Mouse (Mus musculus) MEL (cell line): ENCODE measurements at regions not wholly inside any gene's neighbourhood (a gene's known extent, or its start where the extent isn't known, plus 50 kb on each side); places are given as distances from the start of the nearest gene placed in this dataset.

Experiments used
- DNase-seq: peaks from one replicate; pipeline ENCODE4 v3.0.0; 2011; ENCODE audit warnings: low read depth, low spot score
- H3K27ac ChIP-seq: 2 replicates; pipeline ENCODE4 v1.5.1; 2012; ENCODE audit warnings: low read depth, mild to moderate bottlenecking, control low read depth, low read length, moderate library complexity; ENCODE audit not compliant: control insufficient read depth
- H3K27me3 ChIP-seq, 2 experiments: fragments of 150-350 bp in 1 of 2; sonication (generic) in 1 of 2; 2 replicates each; pipeline ENCODE4 v1.6.1; 2012; ENCODE audit warnings: low read length in 2 of 2, mild to moderate bottlenecking in 2 of 2, improper control_type of control experiment in 1 of 2, moderate library complexity in 1 of 2; ENCODE audit not compliant: insufficient read depth in 2 of 2, control insufficient read depth in 1 of 2
- H3K36me3 ChIP-seq, 2 experiments: 2 replicates each; pipeline ENCODE4 v1.6.1; 2012 to 2014; ENCODE audit warnings: low read length in 2 of 2, improper control_type of control experiment in 1 of 2, inconsistent platforms in 1 of 2, mild to moderate bottlenecking in 1 of 2; ENCODE audit not compliant: insufficient read depth in 2 of 2, control insufficient read depth in 1 of 2
- H3K4me1 ChIP-seq, 2 experiments: fragments of 150-350 bp in 1 of 2; sonication (generic) in 1 of 2; 2 replicates each; pipeline ENCODE4 v1.6.1; 2012; ENCODE audit warnings: low read length in 2 of 2, improper control_type of control experiment in 1 of 2, mild to moderate bottlenecking in 1 of 2; ENCODE audit not compliant: insufficient read depth in 2 of 2, control insufficient read depth in 1 of 2
- H3K4me3 ChIP-seq, 2 experiments: fragments of 150-350 bp in 1 of 2; sonication (generic) in 1 of 2; 2 replicates each; pipeline ENCODE4 v1.5.1; 2012; ENCODE audit warnings: low read depth in 2 of 2, low read length in 2 of 2, mild to moderate bottlenecking in 2 of 2, moderate library complexity in 2 of 2, control low read depth in 1 of 2, improper control_type of control experiment in 1 of 2; ENCODE audit not compliant: control insufficient read depth in 1 of 2, insufficient read depth in 1 of 2
- H3K79me2 ChIP-seq: 2 replicates; pipeline ENCODE4 v1.6.1; 2012; ENCODE audit warnings: mild to moderate bottlenecking, low read length, moderate library complexity; ENCODE audit not compliant: control insufficient read depth, poor library complexity, insufficient read depth
- H3K9ac ChIP-seq: 2 replicates; pipeline ENCODE4 v1.6.1; 2012; ENCODE audit warnings: low read depth, mild to moderate bottlenecking, control low read depth, low read length, moderate library complexity; ENCODE audit not compliant: control insufficient read depth, poor library complexity, severe bottlenecking
- H3K9me3 ChIP-seq: fragments of 150-350 bp; sonication (generic); replicated peaks from 2 replicates; pipeline ENCODE4 v1.6.1; 2012; ENCODE audit warnings: mild to moderate bottlenecking, low read length, improper control_type of control experiment, moderate library complexity; ENCODE audit not compliant: insufficient read depth
- CHD2 ChIP-seq: IDR thresholded peaks from 2 replicates; pipeline ENCODE4 v1.6.1; 2011; ENCODE audit warnings: low read length, improper control_type of control experiment
- CTCF ChIP-seq, 3 experiments: IDR thresholded peaks in 2 of 3; conservative IDR thresholded peaks in 1 of 3; 2 replicates each; pipeline ENCODE4 v1.5.1; 2011 to 2012; ENCODE audit warnings: low read length in 3 of 3, low read depth in 2 of 3, mild to moderate bottlenecking in 2 of 3, improper control_type of control experiment in 1 of 3, inconsistent platforms in 1 of 3, mixed read lengths in 1 of 3, moderate library complexity in 1 of 3; ENCODE audit not compliant: control insufficient read depth in 1 of 3, insufficient read depth in 1 of 3, poor library complexity in 1 of 3, severe bottlenecking in 1 of 3
- E2F4 ChIP-seq: IDR thresholded peaks from 2 replicates; pipeline ENCODE4 v1.6.1; 2011; ENCODE audit warnings: low read depth, low read length, improper control_type of control experiment, borderline replicate concordance
- EP300 ChIP-seq, 2 experiments: IDR thresholded peaks; 2 replicates each; pipeline ENCODE4 v1.6.1; 2011; ENCODE audit warnings: improper control_type of control experiment in 2 of 2, low read length in 2 of 2, low read depth in 1 of 2, mild to moderate bottlenecking in 1 of 2
- GATA1 ChIP-seq: IDR thresholded peaks from 2 replicates; pipeline ENCODE4 v1.6.1; 2011; ENCODE audit warnings: low read depth, low read length, improper control_type of control experiment
- HCFC1 ChIP-seq: IDR thresholded peaks from 2 replicates; pipeline ENCODE4 v1.6.1; 2012; ENCODE audit warnings: low read depth, mild to moderate bottlenecking, inconsistent platforms, low read length, improper control_type of control experiment, moderate library complexity
- MAFK ChIP-seq: IDR thresholded peaks from 2 replicates; pipeline ENCODE4 v1.6.1; 2011; ENCODE audit warnings: low read depth, mild to moderate bottlenecking, low read length, improper control_type of control experiment, borderline replicate concordance
- MYB ChIP-seq: IDR thresholded peaks from 2 replicates; pipeline ENCODE4 v1.6.1; 2011; ENCODE audit warnings: mild to moderate bottlenecking, low read depth, low read length, improper control_type of control experiment
- NELFE ChIP-seq: IDR thresholded peaks from 2 replicates; pipeline ENCODE4 v1.6.1; 2011; ENCODE audit warnings: low read depth, low read length, improper control_type of control experiment
- NRF1 ChIP-seq: IDR thresholded peaks from 2 replicates; pipeline ENCODE4 v1.6.1; 2014; ENCODE audit warnings: low read depth, mild to moderate bottlenecking, inconsistent platforms, low read length, improper control_type of control experiment, moderate library complexity; ENCODE audit not compliant: poor library complexity, insufficient read depth, severe bottlenecking
- POLR2AphosphoS2 ChIP-seq: IDR thresholded peaks from 2 replicates; pipeline ENCODE4 v1.6.1; 2011; ENCODE audit warnings: low read length, improper control_type of control experiment
- POLR2AphosphoS5 ChIP-seq: IDR thresholded peaks from 2 replicates; pipeline ENCODE4 v1.6.1; 2012; ENCODE audit warnings: low read depth, borderline replicate concordance, mild to moderate bottlenecking, inconsistent platforms, low read length, moderate library complexity, mixed read lengths
- RAD21 ChIP-seq: IDR thresholded peaks from 2 replicates; pipeline ENCODE4 v1.6.1; 2011; ENCODE audit warnings: mild to moderate bottlenecking, low read depth, low read length, improper control_type of control experiment
- SMC3 ChIP-seq: IDR thresholded peaks from 2 replicates; pipeline ENCODE4 v1.6.1; 2011; ENCODE audit warnings: low read depth, low read length, improper control_type of control experiment
- TBP ChIP-seq: IDR thresholded peaks from 2 replicates; pipeline ENCODE4 v1.8.0; 2011; ENCODE audit warnings: low read depth, low read length, improper control_type of control experiment
- TCF12 ChIP-seq: IDR thresholded peaks from 2 replicates; pipeline ENCODE4 v1.6.1; 2014; ENCODE audit warnings: low read depth, mild to moderate bottlenecking, inconsistent platforms, low read length, improper control_type of control experiment, moderate library complexity
- UBTF ChIP-seq: IDR thresholded peaks from 2 replicates; pipeline ENCODE4 v1.6.1; 2012; ENCODE audit warnings: low read depth, mild to moderate bottlenecking, inconsistent platforms, low read length, improper control_type of control experiment, moderate library complexity, borderline replicate concordance; ENCODE audit not compliant: insufficient read depth
- USF1 ChIP-seq: IDR thresholded peaks from 2 replicates; pipeline ENCODE4 v1.6.1; 2014; ENCODE audit warnings: low read depth, mild to moderate bottlenecking, inconsistent platforms, low read length, improper control_type of control experiment, moderate library complexity

- no peak for TF ChIP-seq E2F4
- no peak for TF ChIP-seq UBTF
- TF ChIP-seq TCF12, result no peak
- TF ChIP-seq MYB, result no peak
- no peak for TF ChIP-seq HCFC1
- no peak for TF ChIP-seq EP300 (IDR thresholded peaks at IDR 0.05; ENCODE audit: low read depth in 1 of 2, low read length in 2 of 2)
- H3K79me2 ChIP-seq, result no peaks in the 10 kb centered on the region
- H3K4me3 ChIP-seq, result no peak overlapping the region
- no peak overlapping the region for H3K9ac ChIP-seq
- H3K36me3 ChIP-seq, result no peaks in the 10 kb centered on the region
- no peak for DNase-seq
- H3K27me3 ChIP-seq, result no peaks in the 10 kb centered on the region
- H3K27ac ChIP-seq, result no peak overlapping the region
- H3K9me3 ChIP-seq, result no peaks in the 10 kb centered on the region
- H3K4me1 ChIP-seq, result no peaks in the 10 kb centered on the region
These were observed 172.8 kb upstream of the Cpne8 start for GRCm38 (mm10) chr15:90851991-90852390.

- no peaks in the 10 kb centered on the region for H3K79me2 ChIP-seq
- no peaks in the 10 kb centered on the region for H3K4me1 ChIP-seq
- H3K9ac ChIP-seq, result no peak overlapping the region
- H3K36me3 ChIP-seq, result no peaks in the 10 kb centered on the region
- no peak overlapping the region for H3K4me3 ChIP-seq
- TF ChIP-seq TBP (no peak), CTCF (IDR thresholded peaks at IDR 0.05 in 2 of 3, conservative IDR thresholded peaks at IDR 0.05 in 1 of 3; ENCODE audit: control insufficient read depth in 1 of 3, insufficient read depth in 1 of 3, low read depth in 2 of 3, low read length in 3 of 3, poor library complexity in 1 of 3, severe bottlenecking in 1 of 3) (peak in 1 of 3 experiments; percentile 11; a peak in 1 of 6 replicates), CHD2 (no peak), SMC3 (peak; percentile 21; the same call in 1 of the 2 replicates), RAD21 (peak; percentile 9; the same call in 1 of the 2 replicates), USF1 (no peak)
- H3K27me3 ChIP-seq, result no peaks in the 10 kb centered on the region
- no peak overlapping the region for H3K27ac ChIP-seq
- peak; percentile 2 for DNase-seq
- H3K9me3 ChIP-seq, result no peaks in the 10 kb centered on the region
These were observed 162.2 kb upstream of the Cpne8 start for GRCm38 (mm10) chr15:90841471-90841870.

DNA sequence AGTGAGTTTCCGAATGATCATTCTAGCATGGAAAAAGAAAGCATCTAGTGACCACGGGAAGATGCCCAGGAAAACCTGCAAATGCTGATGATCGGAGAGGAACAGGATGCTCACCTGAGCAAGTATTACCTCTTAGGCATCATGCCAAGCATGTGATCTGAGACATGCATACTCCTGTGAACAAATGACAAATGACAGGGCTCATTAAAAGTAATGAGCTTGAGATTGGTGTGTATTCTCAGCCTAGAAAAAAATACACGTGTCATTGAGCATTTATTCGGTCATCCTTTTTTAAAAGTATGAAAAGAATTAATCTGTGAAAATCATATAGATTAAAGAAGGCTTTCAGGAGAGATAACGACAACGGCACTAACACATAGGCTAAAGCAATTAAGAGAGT is 156.4 kb upstream of the Cpne8 start:
- no peak overlapping the region for H3K4me3 ChIP-seq
- H3K79me2 ChIP-seq, result no peaks in the 10 kb centered on the region
- no peaks in the 10 kb centered on the region for H3K27me3 ChIP-seq
- H3K9me3 ChIP-seq, result no peaks in the 10 kb centered on the region
- no peaks in the 10 kb centered on the region for H3K36me3 ChIP-seq
- H3K9ac ChIP-seq, result no peak overlapping the region
- TF ChIP-seq MAFK (no peak), POLR2AphosphoS2 (no peak), NELFE (no peak), GATA1 (no peak), HCFC1 (no peak), NRF1 (no peak), POLR2AphosphoS5 (no peak)
- no peak for DNase-seq
- no peak overlapping the region for H3K27ac ChIP-seq
- H3K4me1 ChIP-seq, result no peaks in the 10 kb centered on the region
